Comparison of ENCODE assay signal across 25 mouse cellular contexts in genomic region chr3:124319254-124319653, GRCm38 (mm10). TPM values are rescaled to one million over a fixed set of nuclear protein-coding genes. Genes with fewer than 3 reads are reported as not detected.
DNase-seq lines count a peak whose midpoint lies in the region; ATAC-seq and TF ChIP-seq lines count a peak whose summit lies in the region.
"Had no signal": no experiment of that assay in that cellular context is flagged by ENCODE, and none has a peak within 500 bp of the region (broad histone marks: within the 10 kb centered on the region; RNA-seq: fewer than 3 reads in every experiment).

No protein-coding gene starts in this region.

- ATAC-seq in forebrain, embryonic 15.5 days (replicated peaks), result no peak
- ATAC-seq in lung, embryonic 14.5 days (ENCODE audit: insufficient read depth), result no peak
- no peak for ATAC-seq in neural tube, embryonic 15.5 days (ENCODE audit: low FRiP score)
- ATAC-seq: inflammation-experienced regulatory T-cells, adult 6 months had no signal

- H3K27ac ChIP-seq in forebrain, embryonic 15.5 days (replicated peaks), result peak overlapping the region; percentile 19; the same call in 1 of the 2 replicates
- H3K27ac ChIP-seq in forebrain, embryonic 10.5 days, result no peak overlapping the region
- H3K27ac ChIP-seq in lung, embryonic 14.5 days (ENCODE audit: low read depth), result no peak overlapping the region
- peak overlapping the region; percentile 2; the same call in 1 of the 2 replicates for H3K27ac ChIP-seq in neural tube, embryonic 15.5 days (replicated peaks)
- H3K27ac ChIP-seq: embryonic facial prominence, embryonic 13.5 days; kidney, postnatal 0 days; left cerebral cortex, adult 2 months; liver, embryonic 13.5 days; lung, embryonic 15.5 days had no signal

- WGBS in forebrain, embryonic 15.5 days, result 70% methylated on average over 4 of the region's 4 CpGs
- WGBS in forebrain, embryonic 10.5 days, result 91% methylated on average over 4 of the region's 4 CpGs
- 45% methylated on average over 4 of the region's 4 CpGs for WGBS in lung, embryonic 14.5 days
- 62% methylated on average over 4 of the region's 4 CpGs for WGBS in lung, adult 2 months
- 79% methylated on average over 4 of the region's 4 CpGs for WGBS in neural tube, embryonic 15.5 days

- H3K9me3 ChIP-seq in forebrain, embryonic 15.5 days, result no peaks in the 10 kb centered on the region
- H3K9me3 ChIP-seq in forebrain, embryonic 10.5 days, result no peaks in the 10 kb centered on the region
- no peaks in the 10 kb centered on the region for H3K9me3 ChIP-seq in lung, embryonic 14.5 days (ENCODE audit: low read depth, low read length)
- no peaks in the 10 kb centered on the region for H3K9me3 ChIP-seq in neural tube, embryonic 15.5 days (replicated peaks)
- H3K9me3 ChIP-seq: embryonic facial prominence, embryonic 13.5 days; liver, embryonic 13.5 days; lung, embryonic 15.5 days had no signal

- no peaks in the 10 kb centered on the region for H3K36me3 ChIP-seq in forebrain, embryonic 15.5 days
- H3K36me3 ChIP-seq in forebrain, embryonic 10.5 days (replicated peaks), result no peaks in the 10 kb centered on the region
- H3K36me3 ChIP-seq in lung, embryonic 14.5 days (ENCODE audit: insufficient read depth), result no peaks in the 10 kb centered on the region
- no peaks in the 10 kb centered on the region for H3K36me3 ChIP-seq in neural tube, embryonic 15.5 days
- H3K36me3 ChIP-seq: embryonic facial prominence, embryonic 13.5 days; G1E; liver, embryonic 13.5 days; lung, embryonic 15.5 days had no signal

- H3K4me3 ChIP-seq in forebrain, embryonic 15.5 days, result no peak overlapping the region
- H3K4me3 ChIP-seq in forebrain, embryonic 10.5 days, result no peak overlapping the region
- H3K4me3 ChIP-seq in lung, embryonic 14.5 days (ENCODE audit: low read depth, low read length), result no peak overlapping the region
- no peak overlapping the region for H3K4me3 ChIP-seq in lung, adult 2 months (replicated peaks; ENCODE audit: extremely low read depth, low read depth, low read length)
- H3K4me3 ChIP-seq in neural tube, embryonic 15.5 days (replicated peaks), result no peak overlapping the region
- H3K4me3 ChIP-seq: embryonic facial prominence, embryonic 13.5 days; erythroblast, embryonic 14.5 days; left cerebral cortex, adult 2 months; liver, embryonic 13.5 days; lung, embryonic 15.5 days; megakaryocyte, embryonic 14.5 days had no signal

- DNase-seq in forebrain, embryonic 10.5 days (ENCODE audit: extremely low spot score, low spot score), result no peak
- DNase-seq in lung, embryonic 14.5 days, result peak; percentile 2
- no peak for DNase-seq in lung, adult 2 months
- peak; percentile 7 for DNase-seq in Muller cell, postnatal 12 days (ENCODE audit: inconsistent ontology term)
- no peak for DNase-seq in urinary bladder, postnatal 14 days (ENCODE audit: low spot score)
- DNase-seq: adrenal gland, adult 8-10 months; cerebellum, adult 2 months; cerebellum, postnatal 36 days; embryo, embryonic 11 days; kidney, adult 18-20 months; liver, embryonic 13.5 days; lung, postnatal 36 days; thymus, adult 18-20 months; thymus, postnatal 4 days had no signal

- TF ChIP-seq CTCF in lung, embryonic 14.5 days (IDR thresholded peaks at IDR 0.05; ENCODE audit: low read depth), result no peak
- no peak for TF ChIP-seq CTCF in lung, adult 2 months (IDR thresholded peaks at IDR 0.05; ENCODE audit: insufficient read depth, low read length)

- TF ChIP-seq POLR2A in lung, adult 2 months (IDR thresholded peaks at IDR 0.05; ENCODE audit: borderline replicate concordance, extremely low read depth, low read depth, low read length), result no peak

- H3K4me1 ChIP-seq in forebrain, embryonic 15.5 days, result peaks cover 30% of the 10 kb centered on the region
- H3K4me1 ChIP-seq in forebrain, embryonic 10.5 days, result peaks cover 18% of the 10 kb centered on the region
- H3K4me1 ChIP-seq in lung, embryonic 14.5 days (ENCODE audit: insufficient read depth), result peaks cover 3% of the 10 kb centered on the region; the same call in 1 of the 2 replicates
- H3K4me1 ChIP-seq in lung, adult 2 months (ENCODE audit: control insufficient read depth, insufficient read depth, low read length), result no peaks in the 10 kb centered on the region
- peaks cover 22% of the 10 kb centered on the region for H3K4me1 ChIP-seq in neural tube, embryonic 15.5 days
- H3K4me1 ChIP-seq: liver, embryonic 13.5 days had no signal

- no peaks in the 10 kb centered on the region for H3K27me3 ChIP-seq in forebrain, embryonic 15.5 days
- no peaks in the 10 kb centered on the region for H3K27me3 ChIP-seq in forebrain, embryonic 10.5 days (ENCODE audit: poor library complexity, severe bottlenecking)
- no peaks in the 10 kb centered on the region for H3K27me3 ChIP-seq in lung, embryonic 14.5 days (ENCODE audit: insufficient read depth, low read length)
- no peaks in the 10 kb centered on the region for H3K27me3 ChIP-seq in neural tube, embryonic 15.5 days (replicated peaks)
- H3K27me3 ChIP-seq: CH12.LX; embryonic facial prominence, embryonic 13.5 days; liver, embryonic 13.5 days; lung, embryonic 15.5 days had no signal

- H3K9ac ChIP-seq in forebrain, embryonic 15.5 days (replicated peaks), result no peak overlapping the region
- H3K9ac ChIP-seq in lung, embryonic 14.5 days, result no peak overlapping the region
- H3K9ac ChIP-seq in neural tube, embryonic 15.5 days (replicated peaks), result no peak overlapping the region
- H3K9ac ChIP-seq: embryonic facial prominence, embryonic 13.5 days; liver, embryonic 13.5 days; lung, embryonic 15.5 days had no signal

- no peak overlapping the region for H3K4me2 ChIP-seq in forebrain, embryonic 15.5 days (replicated peaks)
- H3K4me2 ChIP-seq in lung, embryonic 14.5 days, result no peak overlapping the region
- H3K4me2 ChIP-seq in neural tube, embryonic 15.5 days, result no peak overlapping the region
- H3K4me2 ChIP-seq: embryonic facial prominence, embryonic 13.5 days; liver, embryonic 13.5 days had no signal

RNA-seq across cellular contexts. Expression of gene Tram1l1, which starts 1.4 kb away (rescaled TPM):
- polyA plus RNA-seq in forebrain, embryonic 15.5 days (2015; fragmentation: Nextera tagmentation; extraction: Ambion mirVana), result 30.6 and 35.7 TPM in 2 replicates
- 12.9 and 13.4 TPM in 2 replicates for polyA plus RNA-seq in forebrain, embryonic 10.5 days (2016; fragmentation: Nextera tagmentation; extraction: Ambion mirVana)
- polyA plus RNA-seq in lung, embryonic 14.5 days (2014; fragmentation: Nextera tagmentation; extraction: Ambion mirVana), result 7.7 and 7.9 TPM in 2 replicates
- polyA plus RNA-seq in lung, adult 2 months (2012; rRNA removed), result 0.40 and 0.53 TPM in 2 replicates
- 42.4 and 51.2 TPM in 2 replicates for polyA plus RNA-seq in neural tube, embryonic 15.5 days (2015; fragmentation: Nextera tagmentation; extraction: Ambion mirVana)
- polyA plus RNA-seq: G1E; inflammation-experienced regulatory T-cells, adult 6 months had no signal

Comparison
In these comparisons a context has a peak if more than half of its experiments do, and no peak if none do; other contexts are left out.
1. H3K27ac ChIP-seq: peak in forebrain, embryonic 15.5 days (single experiment) and neural tube, embryonic 15.5 days (single experiment); none in forebrain, embryonic 10.5 days (single experiment) and lung, embryonic 14.5 days (single experiment).
2. DNase-seq: peak in lung, embryonic 14.5 days (single experiment) and Muller cell, postnatal 12 days (single experiment); none in forebrain, embryonic 10.5 days (single experiment), lung, adult 2 months (single experiment) and urinary bladder, postnatal 14 days (single experiment).